Mouse (Mus musculus): ENCODE results near the gene Ehbp1.

Gene Ehbp1

DNA sequence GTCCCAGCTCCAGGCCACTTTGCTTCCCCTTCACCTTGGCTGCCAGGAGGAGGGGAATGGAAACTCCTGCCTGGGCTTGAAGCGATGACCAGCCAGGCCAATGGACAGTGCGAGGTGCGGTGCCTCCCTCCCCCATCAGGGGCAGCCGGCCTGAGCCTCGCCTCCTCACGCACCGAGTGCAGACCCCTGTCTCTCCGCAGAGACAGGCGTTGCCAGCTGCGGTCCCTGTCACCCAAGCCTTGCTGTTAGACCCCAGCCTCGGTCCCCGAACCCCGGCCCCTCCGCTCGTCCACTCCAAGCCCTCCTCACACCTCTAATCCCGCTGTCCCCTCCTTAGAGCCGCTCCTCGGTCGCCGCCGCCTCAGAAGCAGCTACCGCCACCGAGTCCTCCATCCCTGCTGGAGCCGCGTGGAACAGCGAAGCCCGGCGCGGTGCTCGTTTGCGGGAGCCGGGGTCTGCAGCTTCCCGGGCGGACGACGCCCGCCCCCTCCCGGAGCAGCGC, 55.7 kb downstream of the Ehbp1 start:
- no peak for DNase-seq (ENCODE audit: low spot score)

- no peak for DNase-seq (ENCODE audit: low spot score)
Observed at GRCm38 (mm10) chr11:22276656-22277055, 65.4 kb downstream of the Ehbp1 start.

- DNase-seq (ENCODE audit: low spot score) = no peak
Observed at GRCm38 (mm10) chr11:22274144-22274543, 67.9 kb downstream of the Ehbp1 start.

DNA sequence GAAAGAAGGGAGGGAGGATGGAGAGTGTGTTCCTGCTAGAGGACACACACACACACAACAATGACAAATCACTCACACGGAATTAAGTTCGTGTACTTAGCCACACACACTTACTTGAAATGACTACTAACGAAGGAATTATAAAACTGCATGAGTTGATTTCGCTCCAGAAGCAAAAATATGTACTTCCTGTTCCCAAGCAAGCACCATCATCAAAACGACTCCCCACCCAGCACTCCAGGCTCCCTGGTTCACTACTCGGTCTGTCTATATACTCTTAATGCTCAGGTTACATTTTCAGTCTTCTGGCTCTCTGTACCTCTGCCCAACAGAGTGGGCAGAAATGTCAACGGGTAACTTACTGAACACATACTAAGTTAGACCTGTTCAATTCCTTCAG, 68.7 kb downstream of the Ehbp1 start:
- DNase-seq (ENCODE audit: low spot score) = no peak

DNA sequence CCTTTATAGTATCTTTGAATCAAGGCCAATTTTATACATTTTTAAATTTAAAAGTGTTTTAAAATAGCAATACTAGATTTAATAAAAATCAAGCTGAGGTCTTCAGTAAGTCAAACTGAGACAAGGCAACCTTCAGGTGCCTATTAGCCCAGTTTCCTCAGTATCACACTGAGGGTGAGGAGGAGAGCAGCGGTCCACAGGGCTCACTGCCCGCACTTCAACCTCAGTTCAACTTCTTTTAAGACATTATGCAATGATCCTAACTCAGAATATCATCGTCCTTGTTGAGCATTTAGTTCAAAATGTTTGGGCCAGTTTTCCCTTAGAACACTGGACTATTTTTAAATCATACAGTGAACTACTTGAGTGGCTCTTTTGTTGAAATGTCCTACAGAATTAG, 70.2 kb downstream of the Ehbp1 start:
- no peak for DNase-seq (ENCODE audit: low spot score)

GRCm38 (mm10) chr11:22269643-22270042, 72.4 kb downstream of the Ehbp1 start:
- no peak for DNase-seq (ENCODE audit: low spot score)

DNA sequence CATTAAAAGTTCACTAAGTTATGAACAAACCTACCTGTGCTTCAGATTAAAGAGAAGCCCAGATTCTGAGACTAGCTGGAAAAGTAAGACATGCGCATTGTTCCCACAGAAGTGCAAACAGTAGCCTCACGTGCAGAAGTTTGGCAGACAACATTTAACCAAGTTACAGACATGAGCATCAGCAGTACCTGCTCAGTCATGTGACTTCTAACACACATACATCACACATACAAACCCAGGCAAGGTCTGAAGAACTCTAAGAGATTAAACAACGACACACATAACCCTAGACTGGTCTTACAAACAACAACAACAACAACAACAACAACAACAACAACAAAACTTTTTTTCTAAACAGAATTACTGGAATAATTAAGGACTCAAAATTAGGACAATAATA, 72.9 kb downstream of the Ehbp1 start:
- DNase-seq (ENCODE audit: low spot score) = no peak

DNA sequence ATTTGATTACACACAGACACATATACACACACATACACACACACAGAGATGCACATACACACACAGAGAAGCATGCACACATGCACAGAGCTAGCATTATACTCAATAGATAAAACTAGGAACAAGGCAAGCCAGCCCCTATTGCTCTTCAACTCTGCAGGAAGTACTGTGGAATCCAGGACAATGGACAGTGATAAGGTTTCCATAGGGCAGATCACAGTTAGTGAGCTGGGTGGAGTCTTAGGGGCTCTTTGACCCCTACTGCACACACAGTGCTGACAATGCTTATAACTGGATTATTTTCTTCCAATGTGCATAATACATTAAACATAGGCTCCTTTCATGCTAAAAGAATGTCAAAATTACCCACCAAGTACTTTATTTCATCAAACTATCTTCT, 75.1 kb downstream of the Ehbp1 start:
- DNase-seq (ENCODE audit: low spot score) = no peak

GRCm38 (mm10) chr11:22255418-22255817, 86.7 kb downstream of the Ehbp1 start:
- no peak for DNase-seq (ENCODE audit: low spot score)

DNA sequence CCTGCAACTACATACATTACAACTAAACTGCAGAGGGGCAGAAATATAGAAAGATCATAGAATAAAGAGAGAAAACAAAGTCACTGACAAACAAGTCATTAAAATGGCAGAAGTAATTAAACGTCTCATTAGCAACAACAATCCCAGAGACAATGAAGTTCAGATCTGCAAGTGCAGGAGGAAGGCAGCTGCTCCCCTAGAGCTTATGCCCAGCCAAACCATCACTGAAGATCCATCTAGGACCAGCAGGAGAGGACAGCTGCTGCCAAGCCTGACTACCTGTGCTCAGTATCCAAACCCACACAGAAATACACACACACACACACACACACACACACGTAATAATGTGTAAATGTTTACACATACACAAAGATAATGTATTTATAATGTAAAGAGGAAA, 92.7 kb downstream of the Ehbp1 start:
- no peak for DNase-seq (ENCODE audit: low spot score)

GRCm38 (mm10) chr11:22247736-22248135, 94.4 kb downstream of the Ehbp1 start:
- no peak for DNase-seq (ENCODE audit: low spot score)

DNA sequence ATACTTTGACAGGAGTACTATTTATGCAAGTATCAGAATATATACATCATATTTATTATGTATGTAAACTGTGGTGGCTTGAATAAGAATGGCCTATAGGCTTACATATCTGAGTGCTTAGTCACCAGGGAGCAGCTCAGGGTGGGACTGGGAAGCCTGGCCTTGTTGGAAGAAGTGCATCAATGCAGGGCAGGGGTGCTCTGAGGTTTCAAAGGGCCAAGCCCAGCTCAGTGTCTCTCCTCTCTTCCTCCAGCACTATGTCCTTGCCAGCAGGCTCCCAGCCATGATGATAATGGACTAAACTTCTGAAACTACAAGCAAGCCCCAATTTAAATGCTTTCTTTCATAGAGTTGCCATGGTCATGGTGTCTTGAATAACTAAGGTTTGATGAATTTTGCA, 95.0 kb downstream of the Ehbp1 start:
- DNase-seq (ENCODE audit: low spot score) = no peak

DNA sequence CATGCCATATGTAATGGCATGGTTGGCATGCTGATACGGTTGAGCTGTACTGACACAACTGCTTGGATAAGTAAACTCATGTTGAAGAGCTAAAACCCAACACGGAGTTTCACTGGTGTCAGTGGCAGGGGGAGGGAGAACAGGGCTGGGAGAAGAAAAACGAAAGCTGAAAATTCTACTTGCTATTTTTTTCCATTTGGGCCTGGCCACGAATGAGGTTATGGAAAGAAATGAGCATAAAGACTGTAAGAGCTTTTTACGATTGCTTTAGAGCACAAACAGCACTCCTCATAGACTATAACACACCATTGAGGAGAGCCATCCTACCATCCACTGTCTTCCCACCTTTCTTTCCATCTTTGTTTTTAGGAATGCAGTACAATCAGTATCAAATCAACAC, 106.5 kb downstream of the Ehbp1 start:
- no peak for DNase-seq (ENCODE audit: low spot score)

DNA sequence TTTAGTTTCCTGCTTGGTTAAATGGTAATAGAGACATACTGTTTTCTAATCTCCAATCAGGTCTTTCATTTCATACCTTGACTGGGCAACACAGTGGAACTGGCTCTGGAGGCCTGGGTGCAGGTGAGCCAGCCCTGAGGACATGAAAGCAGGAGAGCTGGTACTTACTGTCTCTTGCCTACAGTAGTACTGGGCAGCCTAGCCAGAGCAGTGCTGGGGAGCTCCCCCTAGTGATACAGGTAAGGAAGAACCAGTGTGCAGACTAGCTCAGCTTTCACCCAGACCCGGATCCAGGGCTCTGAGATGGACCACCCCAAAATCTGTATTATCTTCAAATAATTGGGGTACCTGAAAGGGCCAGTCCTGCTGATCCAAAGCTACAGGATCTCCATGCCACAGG, 107.4 kb downstream of the Ehbp1 start:
- no peak for DNase-seq (ENCODE audit: low spot score)

GRCm38 (mm10) chr11:22230906-22231305, 111.2 kb downstream of the Ehbp1 start:
- no peak for DNase-seq (ENCODE audit: low spot score)

DNA sequence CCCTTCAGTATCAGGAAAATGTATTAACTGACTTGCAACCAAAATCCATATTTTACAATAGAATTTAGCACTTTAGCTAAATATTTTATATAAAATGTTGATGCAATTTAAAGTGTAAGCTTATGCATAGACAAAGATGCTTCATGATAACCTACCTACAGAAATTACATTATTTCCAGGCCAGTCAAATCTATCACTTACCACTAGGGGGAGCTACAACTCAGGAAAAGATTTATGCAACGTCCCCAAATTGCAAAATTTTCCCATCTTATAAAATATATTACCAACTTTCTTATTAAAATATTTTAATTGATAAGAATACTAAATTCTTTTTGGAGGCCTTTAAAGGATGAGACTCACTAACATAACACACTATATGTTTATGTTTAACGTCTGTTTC, 116.5 kb downstream of the Ehbp1 start:
- DNase-seq (ENCODE audit: low spot score) = no peak

GRCm38 (mm10) chr11:22218222-22218621, 123.9 kb downstream of the Ehbp1 start:
- no peak for DNase-seq (ENCODE audit: low spot score)

- no peak for DNase-seq (ENCODE audit: low spot score)
Observed at GRCm38 (mm10) chr11:22216941-22217340, 125.2 kb downstream of the Ehbp1 start.

- no peak for DNase-seq (ENCODE audit: low spot score)
Observed at GRCm38 (mm10) chr11:22206611-22207010, 135.5 kb downstream of the Ehbp1 start.

DNA sequence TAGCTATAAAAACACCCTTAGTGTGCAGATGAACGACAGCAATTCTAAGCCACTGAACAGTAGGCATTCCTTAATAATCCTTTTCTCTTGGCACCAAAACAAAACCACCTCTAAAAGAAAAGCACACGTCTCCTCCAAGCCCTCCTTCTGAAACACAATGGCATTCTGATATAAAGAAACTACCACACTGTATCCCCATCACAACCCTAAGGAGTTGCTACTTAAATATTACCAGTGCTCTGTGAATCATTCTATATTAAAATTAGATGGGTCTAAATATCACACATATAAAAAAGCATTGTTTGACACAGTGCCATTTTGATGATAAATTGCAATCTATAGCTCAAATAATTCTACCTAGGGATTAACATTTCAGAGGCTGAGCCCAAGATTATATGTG, 135.9 kb downstream of the Ehbp1 start:
- DNase-seq (ENCODE audit: low spot score) = no peak

- DNase-seq (ENCODE audit: low spot score) = no peak
Observed at GRCm38 (mm10) chr11:22203413-22203812, 138.7 kb downstream of the Ehbp1 start.

DNA sequence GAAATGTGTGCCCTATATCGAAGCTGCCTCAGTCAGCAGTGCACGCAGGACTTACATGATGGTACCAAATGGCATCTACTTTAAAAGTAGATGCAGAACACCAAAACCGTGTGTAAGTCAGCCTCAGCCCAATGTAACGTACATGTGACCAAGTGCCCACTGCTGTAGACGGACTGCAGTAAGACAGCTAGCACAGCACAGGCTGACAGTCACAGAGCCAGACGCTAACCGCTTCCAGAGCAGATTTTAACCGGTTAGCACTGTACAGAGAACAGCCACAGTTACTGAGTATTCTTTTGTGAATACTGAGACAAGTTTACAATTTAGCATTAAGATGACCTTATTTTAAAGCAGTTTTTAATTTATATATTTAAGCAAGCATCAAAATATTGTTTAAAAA, 141.0 kb downstream of the Ehbp1 start:
- DNase-seq (ENCODE audit: low spot score) = no peak

DNA sequence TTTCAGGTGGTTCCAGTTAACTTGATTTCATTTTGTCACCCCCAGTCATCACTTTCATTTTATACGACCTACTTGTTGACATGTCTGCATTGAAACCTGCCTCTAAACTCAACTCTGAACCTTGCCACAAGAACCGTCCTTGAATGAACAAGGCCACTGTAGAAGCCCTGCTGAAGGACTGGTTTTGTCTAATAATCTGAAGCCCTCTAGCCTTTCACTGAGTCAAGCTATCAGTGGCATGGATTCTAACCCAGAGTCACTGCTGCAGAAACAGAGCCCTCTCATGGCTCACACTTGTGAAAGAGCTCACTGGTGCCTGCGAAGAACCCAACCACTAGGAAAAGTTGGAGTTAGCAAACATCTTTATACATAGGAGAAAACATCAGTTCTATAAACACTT, 142.2 kb downstream of the Ehbp1 start:
- no peak for DNase-seq (ENCODE audit: low spot score)

GRCm38 (mm10) chr11:22198406-22198805, 143.7 kb downstream of the Ehbp1 start:
- no peak for DNase-seq (ENCODE audit: low spot score)

GRCm38 (mm10) chr11:22197935-22198334, 144.2 kb downstream of the Ehbp1 start:
- DNase-seq (ENCODE audit: low spot score) = no peak
